Mouse (Mus musculus) spleen, postnatal 4 days (tissue): ENCODE data around the gene Lyrm7.

Experiments used
- DNase-seq, 2 experiments: peaks; one replicate each; pipeline ENCODE4 v3.0.0; 2022; ENCODE audit warnings: low spot score in 2 of 2

Lyrm7 gene

DNA sequence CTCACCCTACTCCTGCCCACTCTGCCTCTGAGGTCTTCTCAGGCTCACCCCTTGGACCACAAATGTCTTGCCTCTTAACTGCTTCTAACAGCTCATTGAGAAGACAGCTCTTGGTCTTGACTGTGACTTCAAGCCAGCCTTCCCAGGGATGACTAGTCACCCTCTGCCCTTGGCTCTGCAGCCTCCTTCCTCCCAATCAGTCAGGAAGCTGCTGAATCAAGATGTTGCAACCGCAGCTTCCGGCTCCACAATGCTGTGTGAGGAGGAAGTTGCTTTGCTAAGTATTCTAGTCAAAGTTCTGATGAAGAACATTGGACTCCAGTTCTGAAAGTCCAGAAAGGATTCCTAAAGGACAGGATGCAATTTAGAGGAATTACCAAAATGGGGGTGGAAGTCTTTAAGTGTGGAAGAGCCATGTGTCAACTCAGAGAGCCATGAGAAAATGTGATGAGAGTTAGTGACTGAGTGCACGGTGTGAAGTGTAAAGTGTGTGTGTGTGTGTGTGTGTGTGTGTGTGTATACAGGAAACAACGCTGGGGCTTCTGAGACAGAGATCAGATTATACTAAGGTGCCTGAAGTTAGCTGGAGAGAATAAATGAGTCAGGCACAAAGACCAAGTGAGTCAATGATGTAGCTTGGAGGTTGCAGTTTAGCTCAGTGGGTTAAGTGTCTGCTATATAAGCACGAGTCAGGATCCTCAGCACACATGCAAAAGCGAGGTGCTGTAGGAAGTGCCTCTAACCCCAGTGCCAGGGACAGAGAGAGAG lies 58.7 kb downstream of the Lyrm7 start:
- DNase-seq = peak; percentile 60 to 71

GRCm38 (mm10) chr11:54796551-54796950 lies 64.2 kb downstream of the Lyrm7 start:
- no peak for DNase-seq

DNA sequence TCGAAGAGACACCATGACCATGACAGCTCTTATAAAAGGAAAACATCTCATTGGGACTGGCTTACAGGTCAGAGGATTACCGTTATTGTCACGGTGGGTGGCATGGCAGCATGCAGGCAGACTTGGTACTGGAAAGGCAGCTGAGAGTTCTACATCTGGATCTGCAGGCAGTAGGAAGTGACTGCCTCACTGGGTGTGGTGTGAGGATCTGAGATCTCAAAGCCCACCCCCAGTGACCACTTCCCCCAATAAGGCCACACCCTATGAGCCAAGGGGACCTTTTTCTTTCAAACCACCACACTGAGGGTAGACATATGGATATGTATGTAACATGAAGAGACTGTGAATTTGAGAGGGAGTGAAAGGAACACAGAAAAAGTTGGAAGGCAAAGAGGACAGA lies 66.0 kb downstream of the Lyrm7 start:
- DNase-seq = no peak

DNA sequence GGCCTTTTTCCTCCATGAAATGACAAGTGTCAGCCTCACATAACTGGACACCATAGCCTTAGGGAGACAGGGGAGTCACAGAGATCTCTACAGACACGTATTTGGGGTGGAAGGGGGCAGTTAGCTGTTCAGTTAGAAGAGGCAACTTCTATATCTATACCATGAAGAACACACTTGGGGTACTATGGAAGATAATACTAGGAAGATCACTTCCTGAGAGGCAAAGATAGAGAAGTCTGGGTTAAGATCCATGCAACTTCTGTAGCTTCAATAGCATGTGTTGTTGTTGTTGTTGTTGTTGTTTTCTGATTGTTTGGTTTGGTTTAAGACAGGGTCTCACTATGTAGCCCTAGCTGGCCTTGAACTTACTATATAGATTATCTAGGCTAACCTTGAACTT lies 67.5 kb downstream of the Lyrm7 start:
- no peak for DNase-seq

- DNase-seq = no peak
Measured at GRCm38 (mm10) chr11:54791458-54791857, 69.3 kb downstream of the Lyrm7 start.

DNA sequence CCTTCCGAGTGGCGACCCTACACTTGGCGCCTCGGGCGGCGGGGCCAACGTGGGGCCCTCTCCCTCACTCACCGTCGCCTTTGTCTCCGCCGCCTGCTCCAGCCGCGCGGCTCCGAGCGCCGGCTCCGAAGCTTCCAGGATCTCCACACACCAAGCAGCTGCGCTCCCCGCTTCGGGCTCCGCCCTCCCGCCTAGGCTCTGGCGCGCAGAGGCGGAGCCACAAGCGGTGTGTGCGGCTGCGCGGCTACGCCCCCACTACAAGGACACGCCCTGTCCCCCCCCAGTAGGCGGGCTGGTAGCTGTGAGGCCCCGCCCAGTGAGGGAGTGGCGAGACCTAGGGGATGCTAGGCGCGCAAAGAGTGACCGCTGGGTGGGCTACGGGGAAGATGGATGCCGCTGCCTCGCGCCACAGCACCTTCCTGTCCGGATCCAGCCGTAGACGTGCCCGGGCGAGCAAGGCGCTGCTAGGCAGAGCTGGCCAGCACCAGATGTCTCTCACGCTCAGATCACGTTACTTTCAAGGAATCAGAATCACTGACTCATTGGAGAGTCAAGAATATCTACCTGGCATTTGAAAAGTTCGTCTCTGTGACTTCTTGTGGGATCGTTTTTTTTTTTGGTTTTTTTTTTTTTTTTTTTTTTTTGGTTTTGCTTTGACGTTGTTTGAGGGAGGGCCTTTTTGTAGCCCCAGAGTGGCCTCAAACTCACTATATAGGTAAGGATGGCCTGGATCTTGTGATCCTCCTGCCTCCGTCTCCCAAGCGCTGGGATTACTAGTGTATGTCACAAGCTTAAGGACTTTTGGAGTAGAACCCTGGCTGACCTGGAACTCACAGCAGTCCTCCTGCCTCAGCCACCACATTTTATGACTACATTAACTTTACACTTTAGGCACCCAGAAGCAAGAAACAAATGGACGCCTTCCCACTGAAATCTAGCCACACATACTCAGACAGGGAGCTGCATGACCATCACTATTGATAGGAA lies 72.9 kb downstream of the Lyrm7 start, which contains the start of gene Cdc42se2:
TSS of gene Cdc42se2 (minus strand) at position 188 of the 987 bp plus-strand sequence.
- DNase-seq = peak; percentile 97 to 98

DNA sequence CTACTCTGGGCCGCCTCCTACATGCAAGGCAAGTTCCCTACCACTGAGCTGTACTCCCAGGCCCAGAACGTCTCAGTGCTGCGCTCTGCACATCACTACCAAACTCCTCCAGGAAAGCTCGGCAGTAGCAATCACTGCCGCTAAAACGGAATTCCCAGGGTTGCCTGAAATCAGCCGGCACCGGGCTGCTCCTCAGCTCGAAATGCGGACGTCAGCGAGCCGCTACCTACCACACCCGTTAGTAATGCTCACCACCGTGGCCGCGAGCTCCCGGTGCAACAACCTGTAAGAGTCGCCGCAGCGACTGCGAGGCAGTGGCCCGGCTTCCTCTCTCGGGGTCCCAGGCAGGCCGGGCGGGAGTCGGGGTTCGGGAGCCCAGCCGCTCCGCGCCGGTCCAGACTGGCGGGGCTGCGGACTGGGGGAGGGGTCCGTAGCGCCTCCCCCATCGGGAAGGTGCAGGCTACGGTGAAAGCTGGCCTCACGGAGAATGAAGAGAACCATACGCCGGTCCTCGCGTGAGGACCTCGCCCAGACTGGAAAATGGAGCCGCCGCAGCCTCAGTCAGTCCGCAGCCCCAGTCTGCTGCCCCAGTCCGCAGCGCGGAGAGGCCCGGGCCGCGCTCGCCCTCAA lies 73.7 kb downstream of the Lyrm7 start:
- DNase-seq = peak; percentile 61 to 83

DNA sequence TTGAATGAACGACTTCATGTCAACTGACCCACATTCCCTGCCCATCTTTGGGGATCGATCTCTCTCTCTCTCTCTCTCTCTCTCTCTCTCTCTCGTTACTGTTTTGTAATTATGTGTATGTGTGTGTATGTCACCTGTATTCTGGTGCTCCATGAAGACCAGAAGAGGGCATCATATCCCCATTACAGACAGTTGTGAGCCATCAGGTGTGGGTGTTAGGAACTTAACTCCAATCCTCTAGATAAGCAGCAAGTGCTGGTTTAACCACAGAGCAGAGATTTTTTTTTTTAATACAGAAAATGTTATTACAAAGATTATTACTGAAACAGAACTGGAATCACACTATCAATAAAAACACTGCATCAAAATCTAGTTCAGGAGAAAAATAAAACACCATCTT lies 75.2 kb downstream of the Lyrm7 start:
- DNase-seq = no peak

GRCm38 (mm10) chr11:54784436-54784835 lies 76.3 kb downstream of the Lyrm7 start:
- DNase-seq = no peak

GRCm38 (mm10) chr11:54782253-54782652 lies 78.5 kb downstream of the Lyrm7 start:
- no peak for DNase-seq

DNA sequence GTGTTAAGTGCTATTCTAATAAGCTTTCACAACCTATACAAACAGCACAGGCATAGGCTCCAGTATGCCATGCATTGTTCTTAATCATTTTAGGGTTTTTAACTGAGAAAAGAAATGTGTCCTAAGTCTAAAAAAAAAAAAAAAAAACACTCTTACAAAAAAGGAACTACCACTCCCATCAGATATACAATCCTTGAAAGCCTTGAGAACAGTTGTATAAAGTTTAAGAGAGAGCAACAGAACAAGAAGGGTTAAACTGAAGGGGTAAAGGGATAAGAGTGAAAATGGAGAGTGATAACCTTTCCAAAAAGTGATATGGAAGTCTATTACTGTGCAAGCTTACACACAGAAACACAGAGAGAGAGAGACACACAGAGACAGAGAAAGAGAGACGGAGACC lies 80.8 kb downstream of the Lyrm7 start:
- DNase-seq = no peak

- no peak for DNase-seq
Measured at GRCm38 (mm10) chr11:54778131-54778844, 82.4 kb downstream of the Lyrm7 start.

- DNase-seq = no peak
Measured at GRCm38 (mm10) chr11:54777387-54778130, 83.2 kb downstream of the Lyrm7 start.
